Mouse (Mus musculus): Measurements from ENCODE around the gene Gm15056.

Gm15056 gene

DNA sequence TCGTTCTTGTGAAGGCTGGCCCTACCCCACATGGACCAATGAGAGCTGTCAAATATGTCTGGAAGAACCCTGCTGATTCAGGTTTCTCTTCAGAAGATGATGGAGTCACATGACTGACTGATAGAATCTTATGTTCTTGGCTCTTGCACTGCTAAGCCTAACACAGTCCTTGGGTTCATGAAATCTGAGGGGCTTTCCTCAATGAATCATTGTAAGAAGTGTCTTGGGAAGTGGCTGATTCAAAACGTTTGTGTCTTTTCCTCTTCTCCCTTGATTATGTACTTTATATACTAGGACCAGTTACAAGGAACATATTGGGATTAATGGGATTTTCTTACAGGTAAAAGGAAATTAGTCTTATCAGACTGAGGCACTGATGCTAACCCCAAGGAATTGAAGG, at the start of gene Gm15056:
Gene Gm15056, minus strand, starts transcription at position 101 of the 400 bp plus-strand sequence.
- no peak for DNase-seq (ENCODE audit: low spot score)

DNA sequence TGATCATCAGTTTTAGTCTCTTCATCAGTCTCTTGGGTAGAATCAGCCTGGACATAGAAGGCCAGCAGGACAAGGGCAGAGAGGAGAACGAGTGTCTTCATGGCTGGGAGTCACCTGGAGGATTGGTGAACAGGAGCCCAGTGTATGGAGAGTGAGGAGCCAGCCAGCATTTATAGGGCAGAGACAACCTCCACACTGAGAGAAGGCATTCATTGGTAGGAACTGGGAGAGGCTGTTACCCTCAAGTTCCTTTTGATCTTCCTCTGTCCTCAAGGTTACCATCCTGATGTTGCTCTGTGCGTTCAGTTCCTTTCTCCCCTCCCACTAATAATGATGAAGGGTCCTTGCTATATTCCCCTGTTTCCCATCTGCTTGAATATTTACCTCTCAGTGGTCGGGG, 42.2 kb upstream of the Gm15056 start, which contains the start of gene AY761185:
Gene AY761185, minus strand, starts transcription at position 101 of the 400 bp plus-strand sequence.
- DNase-seq (ENCODE audit: low spot score), result no peak

- DNase-seq (ENCODE audit: low spot score), result no peak
These were observed 19.5 kb upstream of the Gm15056 start, which contains the start of gene Gm6040 for GRCm38 (mm10) chr8:20921971-20922370. Gene Gm6040, minus strand, starts transcription at chr8:20922071.

- no peak for DNase-seq (ENCODE audit: low spot score)
These were observed 9.9 kb upstream of the Gm15056 start for GRCm38 (mm10) chr8:20912288-20912687.

GRCm38 (mm10) chr8:20908256-20908655, 5.8 kb upstream of the Gm15056 start:
- DNase-seq (ENCODE audit: low spot score), result no peak

- no peak for DNase-seq (ENCODE audit: low spot score)
These were observed 4.7 kb upstream of the Gm15056 start for GRCm38 (mm10) chr8:20907119-20907518.

GRCm38 (mm10) chr8:20892369-20892768, 10.1 kb downstream of the Gm15056 start, which contains the start of gene Defb33:
Gene Defb33, plus strand, starts transcription at chr8:20892669.
- DNase-seq (ENCODE audit: low spot score), result no peak

DNA sequence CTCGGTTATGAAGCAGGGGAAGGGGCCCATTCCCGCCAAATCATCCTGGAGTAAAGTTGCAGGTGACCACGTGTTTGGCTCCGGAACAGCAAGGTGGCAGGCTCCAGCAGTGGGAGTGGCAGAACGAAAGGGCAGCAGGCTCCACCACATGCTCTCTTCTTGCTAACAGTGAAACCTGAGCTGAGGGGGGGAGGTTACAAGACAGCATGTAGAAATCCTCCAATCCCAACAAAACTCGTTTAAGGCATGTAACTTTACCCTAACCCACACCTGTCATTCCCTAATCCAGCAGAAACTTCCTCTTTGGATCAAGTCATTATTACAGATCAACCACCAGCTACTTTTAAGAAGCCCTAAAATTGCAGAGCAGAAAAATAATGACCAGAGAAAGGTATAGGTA, 27.8 kb downstream of the Gm15056 start:
- DNase-seq (ENCODE audit: low spot score), result no peak
